Mouse (Mus musculus) brain, embryonic 14.5 days (tissue): ENCODE data around the gene Hddc3. TPM values are rescaled to one million over a fixed set of nuclear protein-coding genes. Genes with fewer than 3 reads are reported as not detected.

ENCODE experiments used
- DNase-seq: peaks from one replicate; pipeline ENCODE4 v3.0.0-alpha.2; 2011; ENCODE audit warnings: low read depth
- CTCF ChIP-seq: fragments of 200-500 bp; IDR thresholded peaks from 2 replicates; pipeline ENCODE4 v1.5.1; 2012; ENCODE audit warnings: inconsistent platforms, mild to moderate bottlenecking, moderate library complexity, borderline replicate concordance; ENCODE audit not compliant: insufficient read depth, insufficient read length; ENCODE audit errors: extremely low read depth
- POLR2A ChIP-seq: fragments of 200-500 bp; IDR thresholded peaks from 2 replicates; pipeline ENCODE4 v1.6.1; 2012; ENCODE audit warnings: mild to moderate bottlenecking, inconsistent platforms, borderline replicate concordance; ENCODE audit not compliant: poor library complexity, insufficient read depth, insufficient read length, severe bottlenecking; ENCODE audit errors: extremely low read depth
- polyA plus RNA-seq: library from polyadenylated mRNA; depleted of rRNA; stranded (reverse); fragments of >200 nt; gene quantifications from 2 replicates; pipeline ENCODE4 v1.2.3, GENCODE M21; 2012

Hddc3 gene
- polyA plus RNA-seq, 1 experiment: 45.0 TPM

DNA sequence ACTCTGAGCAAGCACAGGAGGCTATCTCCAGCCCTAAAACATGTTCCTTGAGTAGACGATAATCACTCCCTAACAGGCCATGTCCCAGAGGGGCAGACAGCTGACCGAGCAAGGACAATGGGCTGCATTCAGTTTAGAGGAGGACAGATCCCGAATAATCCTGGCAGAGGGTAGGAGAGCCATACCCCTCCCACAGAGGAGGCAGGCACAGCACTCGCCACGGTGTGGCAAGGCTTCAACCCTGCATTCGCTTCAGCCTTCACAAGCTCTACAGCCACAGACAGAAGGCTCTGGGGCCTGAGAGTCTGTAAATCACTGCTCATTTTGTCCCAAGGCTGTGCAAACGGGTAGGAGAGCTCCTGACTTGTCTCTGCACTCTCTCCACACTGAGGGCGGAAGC, 14.3 kb downstream of the Hddc3 start:
- peak; percentile 62 for DNase-seq

DNA sequence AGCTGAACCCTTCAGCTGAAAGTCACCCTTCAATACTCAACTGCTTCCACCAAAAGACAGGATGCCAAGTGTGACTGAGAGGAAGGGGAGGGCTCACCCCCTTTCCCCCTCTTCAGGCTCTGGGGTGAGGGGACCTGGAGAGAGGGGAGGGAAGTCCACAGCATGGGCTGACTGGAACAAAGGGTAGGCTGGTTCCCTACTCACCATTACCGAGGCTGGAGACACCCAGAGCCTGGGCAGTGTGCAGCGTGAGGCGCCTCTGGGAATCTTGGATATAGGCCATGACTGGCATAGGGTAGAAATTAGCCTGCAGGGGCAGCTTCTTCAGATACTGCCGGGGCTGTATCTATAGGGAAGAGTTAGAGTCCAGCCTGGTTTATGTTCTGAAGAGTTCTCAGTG, 15.1 kb downstream of the Hddc3 start:
- DNase-seq: no peak
- TF ChIP-seq POLR2A: no peak
- no peak for TF ChIP-seq CTCF

More for the DNA sequence above, 14.3 kb downstream of the Hddc3 start:
- no peak for TF ChIP-seq CTCF
- TF ChIP-seq POLR2A: no peak

GRCm38 (mm10) chr7:80360435-80360834, 17.5 kb downstream of the Hddc3 start:
- DNase-seq: no peak

DNA sequence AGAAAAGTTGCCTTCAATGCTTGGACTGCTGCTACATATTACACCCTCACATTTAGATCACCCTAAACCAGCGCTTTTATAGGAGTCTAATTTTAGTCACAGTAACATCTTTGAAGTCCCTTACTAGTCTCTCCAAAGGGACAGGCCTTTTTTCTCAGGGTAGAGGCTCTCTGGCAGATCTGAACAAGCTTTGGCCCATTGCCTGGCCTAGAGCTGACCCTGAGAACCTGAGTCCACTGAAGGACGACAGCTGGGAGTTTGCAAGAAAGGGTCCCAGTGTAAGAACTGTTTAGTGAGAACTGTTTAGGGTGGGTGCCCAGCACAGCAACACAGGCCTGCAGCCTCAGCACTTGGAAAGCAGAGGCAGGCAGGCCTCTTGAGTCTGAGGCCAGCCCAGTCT, 22.9 kb downstream of the Hddc3 start:
- DNase-seq: no peak
- TF ChIP-seq POLR2A: no peak

More at GRCm38 (mm10) chr7:80360435-80360834, 17.5 kb downstream of the Hddc3 start:
- no peak for TF ChIP-seq CTCF
- no peak for TF ChIP-seq POLR2A

DNA sequence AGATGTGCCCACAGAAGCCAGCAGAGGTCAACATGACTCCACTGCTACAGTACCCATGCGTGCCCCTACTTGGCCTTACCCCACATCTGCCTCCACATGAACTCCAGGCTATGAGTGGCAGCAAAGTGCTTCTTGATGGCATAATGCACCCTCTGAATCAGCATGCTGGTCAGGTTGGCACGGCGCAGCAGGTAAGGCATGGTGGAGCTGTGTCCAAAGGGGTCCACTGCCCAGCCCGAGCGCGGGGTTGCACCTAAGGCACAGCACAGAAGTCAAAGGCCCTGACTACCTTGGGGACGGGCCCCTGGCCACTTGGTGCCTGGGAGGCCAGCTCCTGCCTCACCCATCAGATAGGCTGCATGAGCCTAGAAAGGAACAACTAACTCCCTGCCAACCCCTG, 24.3 kb downstream of the Hddc3 start:
- TF ChIP-seq POLR2A (no peak), CTCF (no peak)
- no peak for DNase-seq

- no peak for DNase-seq
- TF ChIP-seq CTCF (no peak), POLR2A (no peak)
Observed at GRCm38 (mm10) chr7:80368009-80368408, 25.1 kb downstream of the Hddc3 start.

- TF ChIP-seq POLR2A (no peak), CTCF (no peak)
- no peak for DNase-seq
Observed at GRCm38 (mm10) chr7:80368635-80369421, 25.9 kb downstream of the Hddc3 start.

DNA sequence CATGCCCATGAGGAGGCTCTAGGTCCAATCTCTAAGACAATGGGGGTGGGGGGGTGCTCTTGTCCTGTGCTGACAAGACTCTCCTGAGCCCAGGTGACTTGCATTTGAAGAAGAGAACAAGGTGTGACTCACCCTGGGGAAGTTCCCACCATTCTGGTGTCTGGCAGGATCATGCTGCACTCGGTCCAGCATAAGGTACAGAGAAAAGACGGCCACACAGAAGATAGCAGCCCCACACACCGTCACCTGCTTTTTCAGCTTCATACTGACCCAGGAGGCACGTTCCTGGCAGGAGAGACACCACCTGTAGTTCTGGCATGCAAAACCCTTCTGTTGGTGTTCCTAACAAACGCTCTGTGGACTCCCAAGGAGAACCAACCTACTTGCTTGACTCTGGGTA, 26.6 kb downstream of the Hddc3 start:
- TF ChIP-seq CTCF (no peak), POLR2A (no peak)
- DNase-seq: no peak

GRCm38 (mm10) chr7:80369967-80370431, 27.1 kb downstream of the Hddc3 start:
- TF ChIP-seq CTCF (no peak), POLR2A (no peak)
- DNase-seq: peak; percentile 25

GRCm38 (mm10) chr7:80370649-80371040, 27.7 kb downstream of the Hddc3 start:
- TF ChIP-seq CTCF (no peak), POLR2A (no peak)
- peak; percentile 77 for DNase-seq

DNA sequence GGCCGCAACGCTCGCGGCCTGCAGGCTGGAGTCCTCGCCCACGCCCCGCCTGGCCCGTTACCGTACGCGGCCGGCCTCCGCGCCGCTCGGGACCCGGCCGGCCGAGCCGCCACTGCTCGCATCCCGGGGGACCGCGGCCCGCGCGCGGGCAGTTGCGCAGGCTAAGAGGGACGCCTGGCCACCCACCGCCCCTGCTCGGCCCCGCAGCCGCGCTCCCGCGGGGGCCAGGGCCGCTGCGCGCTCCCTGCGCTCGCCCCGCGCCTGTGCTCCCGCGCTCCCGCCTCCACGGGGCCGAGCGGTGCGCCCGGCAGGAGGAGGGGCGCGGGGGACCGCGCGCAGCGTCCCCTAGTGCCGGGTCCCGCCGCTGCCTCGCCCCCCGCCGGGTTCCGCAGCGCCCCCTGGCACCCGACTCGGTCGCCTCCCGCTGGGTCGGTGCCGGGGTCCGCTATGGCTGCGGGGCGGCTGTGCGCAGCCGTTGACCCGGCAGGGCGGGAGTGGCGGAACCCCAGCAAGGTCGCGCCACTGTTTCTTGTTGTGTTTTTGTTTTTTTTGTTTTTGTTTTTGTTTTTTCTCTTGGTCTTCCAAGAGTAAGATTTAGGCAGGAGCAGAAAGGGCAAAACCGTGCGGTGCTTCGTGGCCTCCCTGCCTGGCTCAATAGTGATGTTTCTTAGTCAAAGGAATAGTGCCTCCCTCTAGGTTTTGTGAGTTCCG, 28.3 kb downstream of the Hddc3 start, which contains the start of gene Man2a2:
Gene Man2a2 (minus strand): TSS at position 335 of the 711 bp plus-strand sequence.
- TF ChIP-seq POLR2A: peak; percentile 79
- TF ChIP-seq CTCF: peak; percentile 72
- DNase-seq: peak; percentile 86
